Mouse (Mus musculus): ENCODE measurements around the gene Pign. TPM values are rescaled to one million over a fixed set of nuclear protein-coding genes. Genes with fewer than 3 reads are reported as not detected.

Gene Pign
- polyA plus RNA-seq, 1 experiment from 2014 or later = 9.4 TPM

- no peak overlapping the region for H3K4me3 ChIP-seq
- 81% methylated on average over 1 of the region's 1 CpGs for WGBS
- no peak for ATAC-seq
- no peaks in the 10 kb centered on the region for H3K4me1 ChIP-seq
- H3K9ac ChIP-seq = no peak overlapping the region
- H3K27ac ChIP-seq = no peak overlapping the region
- no peaks in the 10 kb centered on the region for H3K36me3 ChIP-seq (ENCODE audit: poor library complexity, severe bottlenecking)
- no peaks in the 10 kb centered on the region for H3K9me3 ChIP-seq (replicated peaks)
- H3K27me3 ChIP-seq = no peaks in the 10 kb centered on the region
- H3K4me2 ChIP-seq = no peak overlapping the region
Observed at GRCm38 (mm10) chr1:105555192-105555718, 108.2 kb downstream of the Pign start.

- Histone ChIP-seq H3K27me3 (no peaks in the 10 kb centered on the region), H3K9ac (no peak overlapping the region), H3K36me3 (ENCODE audit: poor library complexity, severe bottlenecking) (no peaks in the 10 kb centered on the region), H3K4me3 (no peak overlapping the region), H3K4me2 (no peak overlapping the region), H3K9me3 (replicated peaks) (no peaks in the 10 kb centered on the region), H3K27ac (no peak overlapping the region), H3K4me1 (no peaks in the 10 kb centered on the region)
- no peak for ATAC-seq
- WGBS = 94% methylated on average over 3 of the region's 3 CpGs
Observed at GRCm38 (mm10) chr1:105553130-105553529, 110.3 kb downstream of the Pign start.

GRCm38 (mm10) chr1:105550163-105550562, 113.3 kb downstream of the Pign start:
- Histone ChIP-seq H3K36me3 (ENCODE audit: poor library complexity, severe bottlenecking) (0 out of 2 replicates have a peak, but pooled peaks cover 2% of the 10 kb centered on the region), H3K27ac (no peak overlapping the region), H3K9me3 (replicated peaks) (no peaks in the 10 kb centered on the region), H3K4me1 (no peaks in the 10 kb centered on the region), H3K4me3 (no peak overlapping the region), H3K27me3 (no peaks in the 10 kb centered on the region), H3K9ac (no peak overlapping the region), H3K4me2 (no peak overlapping the region)
- no peak for ATAC-seq

- Histone ChIP-seq H3K4me1 (no peaks in the 10 kb centered on the region), H3K27ac (no peak overlapping the region), H3K9me3 (replicated peaks) (no peaks in the 10 kb centered on the region), H3K4me2 (no peak overlapping the region), H3K27me3 (no peaks in the 10 kb centered on the region), H3K9ac (no peak overlapping the region), H3K36me3 (ENCODE audit: poor library complexity, severe bottlenecking) (0 out of 2 replicates have a peak, but pooled peaks cover 4% of the 10 kb centered on the region), H3K4me3 (no peak overlapping the region)
- WGBS = 89% methylated on average over 4 of the region's 4 CpGs
- no peak for ATAC-seq
Observed at GRCm38 (mm10) chr1:105549648-105550047, 113.8 kb downstream of the Pign start.

- H3K4me3 ChIP-seq = no peak overlapping the region
- peaks cover 6% of the 10 kb centered on the region; the same call in 1 of the 2 replicates for H3K9me3 ChIP-seq (replicated peaks)
- no peak overlapping the region for H3K4me2 ChIP-seq
- no peak overlapping the region for H3K27ac ChIP-seq
- 97% methylated on average over 1 of the region's 1 CpGs for WGBS
- H3K4me1 ChIP-seq = no peaks in the 10 kb centered on the region
- ATAC-seq = no peak
- no peak overlapping the region for H3K9ac ChIP-seq
- H3K36me3 ChIP-seq (ENCODE audit: poor library complexity, severe bottlenecking) = peaks cover 18% of the 10 kb centered on the region
- H3K27me3 ChIP-seq = no peaks in the 10 kb centered on the region
Observed at GRCm38 (mm10) chr1:105543051-105543450, 120.4 kb downstream of the Pign start.

GRCm38 (mm10) chr1:105523768-105524167, 139.7 kb downstream of the Pign start:
- no peaks in the 10 kb centered on the region for H3K9me3 ChIP-seq (replicated peaks)
- ATAC-seq = no peak
- no peak overlapping the region for H3K4me3 ChIP-seq
- H3K27me3 ChIP-seq = no peaks in the 10 kb centered on the region
- peaks cover 9% of the 10 kb centered on the region; the same call in 1 of the 2 replicates for H3K36me3 ChIP-seq (ENCODE audit: poor library complexity, severe bottlenecking)
- no peaks in the 10 kb centered on the region for H3K4me1 ChIP-seq
- H3K4me2 ChIP-seq = no peak overlapping the region
- no peak overlapping the region for H3K9ac ChIP-seq
- H3K27ac ChIP-seq = no peak overlapping the region
- WGBS = 53% methylated on average over 2 of the region's 2 CpGs

- Histone ChIP-seq H3K27ac (no peak overlapping the region), H3K4me3 (no peak overlapping the region), H3K4me2 (no peak overlapping the region), H3K9ac (no peak overlapping the region), H3K36me3 (ENCODE audit: poor library complexity, severe bottlenecking) (peaks cover 9% of the 10 kb centered on the region; the same call in 1 of the 2 replicates), H3K9me3 (replicated peaks) (no peaks in the 10 kb centered on the region), H3K27me3 (no peaks in the 10 kb centered on the region), H3K4me1 (no peaks in the 10 kb centered on the region)
- no peak for ATAC-seq
- 74% methylated on average over 2 of the region's 2 CpGs for WGBS
Observed at GRCm38 (mm10) chr1:105522321-105522720, 141.2 kb downstream of the Pign start.

GRCm38 (mm10) chr1:105518101-105518500, 145.4 kb downstream of the Pign start:
- no peak overlapping the region for H3K4me2 ChIP-seq
- H3K9me3 ChIP-seq (replicated peaks) = no peaks in the 10 kb centered on the region
- ATAC-seq = no peak
- H3K27ac ChIP-seq = no peak overlapping the region
- H3K27me3 ChIP-seq = no peaks in the 10 kb centered on the region
- peaks cover 9% of the 10 kb centered on the region; the same call in 1 of the 2 replicates for H3K36me3 ChIP-seq (ENCODE audit: poor library complexity, severe bottlenecking)
- no peaks in the 10 kb centered on the region for H3K4me1 ChIP-seq
- H3K4me3 ChIP-seq = no peak overlapping the region
- H3K9ac ChIP-seq = no peak overlapping the region

- no peak overlapping the region for H3K27ac ChIP-seq
- ATAC-seq = no peak
- H3K4me1 ChIP-seq = no peaks in the 10 kb centered on the region
- H3K36me3 ChIP-seq (ENCODE audit: poor library complexity, severe bottlenecking) = no peaks in the 10 kb centered on the region
- H3K4me2 ChIP-seq = no peak overlapping the region
- no peaks in the 10 kb centered on the region for H3K9me3 ChIP-seq (replicated peaks)
- no peak overlapping the region for H3K4me3 ChIP-seq
- H3K27me3 ChIP-seq = no peaks in the 10 kb centered on the region
- 100% methylated on average over 1 of the region's 1 CpGs for WGBS
- no peak overlapping the region for H3K9ac ChIP-seq
Observed at GRCm38 (mm10) chr1:105507116-105507515, 156.4 kb downstream of the Pign start.

GRCm38 (mm10) chr1:105492626-105493025, 170.9 kb downstream of the Pign start:
- Histone ChIP-seq H3K9ac (no peak overlapping the region), H3K27me3 (no peaks in the 10 kb centered on the region), H3K4me1 (no peaks in the 10 kb centered on the region), H3K36me3 (ENCODE audit: poor library complexity, severe bottlenecking) (no peaks in the 10 kb centered on the region), H3K4me2 (no peak overlapping the region), H3K27ac (no peak overlapping the region), H3K4me3 (no peak overlapping the region), H3K9me3 (replicated peaks) (no peaks in the 10 kb centered on the region)
- 80% methylated on average over 5 of the region's 5 CpGs for WGBS
- no peak for ATAC-seq

- Histone ChIP-seq H3K4me2 (no peak overlapping the region), H3K27me3 (no peaks in the 10 kb centered on the region), H3K4me3 (no peak overlapping the region), H3K9me3 (replicated peaks) (no peaks in the 10 kb centered on the region), H3K4me1 (no peaks in the 10 kb centered on the region), H3K27ac (no peak overlapping the region), H3K36me3 (ENCODE audit: poor library complexity, severe bottlenecking) (no peaks in the 10 kb centered on the region), H3K9ac (no peak overlapping the region)
- 79% methylated on average over 3 of the region's 3 CpGs for WGBS
- ATAC-seq = no peak
Observed at GRCm38 (mm10) chr1:105489456-105489855, 174.0 kb downstream of the Pign start.

GRCm38 (mm10) chr1:105487037-105487436, 176.4 kb downstream of the Pign start:
- ATAC-seq = no peak
- H3K4me2 ChIP-seq = no peak overlapping the region
- no peak overlapping the region for H3K4me3 ChIP-seq
- H3K4me1 ChIP-seq = no peaks in the 10 kb centered on the region
- H3K27ac ChIP-seq = no peak overlapping the region
- H3K9me3 ChIP-seq (replicated peaks) = no peaks in the 10 kb centered on the region
- H3K27me3 ChIP-seq = no peaks in the 10 kb centered on the region
- WGBS = 66% methylated on average over 4 of the region's 4 CpGs
- H3K36me3 ChIP-seq (ENCODE audit: poor library complexity, severe bottlenecking) = no peaks in the 10 kb centered on the region
- no peak overlapping the region for H3K9ac ChIP-seq

Data from forebrain, embryonic 13.5 days (tissue).